Mouse (Mus musculus) stomach, postnatal 0 days (tissue): ENCODE data around the gene Kcnt2. TPM values are rescaled to one million over a fixed set of nuclear protein-coding genes. Genes with fewer than 3 reads are reported as not detected.

Source experiments
- ATAC-seq: fragments of 200-750 bp; cut with Nextera tagmentation; 2 replicates; pipeline ENCODE4 v1.8.0; 2017; ENCODE audit not compliant: low FRiP score, low TSS enrichment
- DNase-seq: peaks from one replicate; pipeline ENCODE4 v3.0.0-alpha.2; 2016; ENCODE audit warnings: low spot score
- H3K27ac ChIP-seq: fragments of 300-500 bp; sonication (generic); replicated peaks from 2 replicates; pipeline ENCODE4 v1.5.1; 2014; ENCODE audit warnings: mild to moderate bottlenecking, control low read depth
- H3K27me3 ChIP-seq: fragments of 300-500 bp; sonication (generic); 2 replicates; pipeline ENCODE4 v1.6.1; 2014; ENCODE audit warnings: low read length; ENCODE audit not compliant: control insufficient read depth, insufficient read depth
- H3K36me3 ChIP-seq: fragments of 300-500 bp; sonication (generic); 2 replicates; pipeline ENCODE4 v1.6.1; 2014; ENCODE audit warnings: low read length, mixed read lengths; ENCODE audit not compliant: control insufficient read depth, insufficient read depth
- H3K4me1 ChIP-seq: fragments of 300-500 bp; sonication (generic); replicated peaks from 2 replicates; pipeline ENCODE4 v1.6.1; 2014; ENCODE audit warnings: antibody characterized with exemption; ENCODE audit not compliant: control insufficient read depth, insufficient read depth
- H3K4me2 ChIP-seq: fragments of 300-500 bp; sonication (generic); replicated peaks from 2 replicates; pipeline ENCODE4 v1.6.1; 2014; ENCODE audit warnings: low read depth, mild to moderate bottlenecking, control low read depth, moderate library complexity
- H3K4me3 ChIP-seq: fragments of 300-500 bp; sonication (generic); 2 replicates; pipeline ENCODE4 v1.5.1; 2014; ENCODE audit warnings: low read depth, low read length, control low read depth
- H3K9ac ChIP-seq: fragments of 300-500 bp; sonication (generic); 2 replicates; pipeline ENCODE4 v1.6.1; 2014; ENCODE audit warnings: mild to moderate bottlenecking, low read length, control low read depth, mixed read lengths
- H3K9me3 ChIP-seq: fragments of 300-500 bp; sonication (generic); 2 replicates; pipeline ENCODE4 v1.6.1; 2016; ENCODE audit warnings: low read length; ENCODE audit not compliant: control insufficient read depth
- CTCF ChIP-seq: IDR thresholded peaks from 2 replicates; pipeline ENCODE4 v1.5.1; 2016; ENCODE audit warnings: antibody characterized with exemption, low read depth, mild to moderate bottlenecking, moderate library complexity
- EP300 ChIP-seq: optimal IDR thresholded peaks from 2 replicates; pipeline ENCODE3; 2016; ENCODE audit warnings: antibody characterized with exemption
- WGBS: fragments of 180-500 bp; shearing (Covaris S2); extraction: QIAGEN DNeasy Blood & Tissue Kit; methylation state at CpG from one replicate; pipeline ENCODE4 v1.1.7; 2014; 5-methylcytosine and 5-hydroxymethylcytosine counted together
- polyA plus RNA-seq: library from polyadenylated mRNA; unstranded; fragments of >200 nt; fragmentation: Nextera tagmentation; extraction: Ambion mirVana; gene quantifications from 2 replicates; pipeline ENCODE4 v1.2.1, GENCODE M21; 2015

Kcnt2 gene
- polyA plus RNA-seq, 1 experiment from 2014 or later: 0.57 TPM

- Histone ChIP-seq H3K9me3 (no peaks in the 10 kb centered on the region), H3K36me3 (no peaks in the 10 kb centered on the region), H3K4me3 (no peak overlapping the region), H3K4me1 (no peaks in the 10 kb centered on the region), H3K27ac (no peak overlapping the region), H3K4me2 (no peak overlapping the region), H3K27me3 (no peaks in the 10 kb centered on the region), H3K9ac (no peak overlapping the region)
- WGBS: 68% methylated on average over 3 of the region's 3 CpGs
- no peak for TF ChIP-seq EP300
- no peak for TF ChIP-seq CTCF
- no peak for DNase-seq
- no peak for ATAC-seq
Measured at GRCm38 (mm10) chr1:140333702-140334101, 87.7 kb downstream of the Kcnt2 start.

DNA sequence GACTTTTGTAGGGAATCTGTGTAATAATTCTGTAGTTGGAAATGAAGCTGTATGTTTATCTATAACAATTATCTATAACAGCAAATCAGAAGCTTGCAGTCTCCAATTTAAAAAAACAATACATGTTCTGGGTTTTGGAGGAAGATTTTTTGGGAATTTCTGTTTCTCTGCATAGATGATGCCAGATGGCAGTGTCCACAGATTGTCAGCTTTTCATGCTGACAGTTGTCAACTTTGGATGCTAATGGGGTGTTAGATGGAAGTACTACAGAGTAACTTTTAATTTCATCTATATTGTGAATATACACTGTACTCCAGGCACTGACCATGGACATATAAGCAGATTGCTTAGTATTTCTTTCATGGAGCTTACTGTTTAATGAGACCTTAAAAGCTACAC, 92.5 kb downstream of the Kcnt2 start:
- TF ChIP-seq EP300 (no peak), CTCF (no peak)

DNA sequence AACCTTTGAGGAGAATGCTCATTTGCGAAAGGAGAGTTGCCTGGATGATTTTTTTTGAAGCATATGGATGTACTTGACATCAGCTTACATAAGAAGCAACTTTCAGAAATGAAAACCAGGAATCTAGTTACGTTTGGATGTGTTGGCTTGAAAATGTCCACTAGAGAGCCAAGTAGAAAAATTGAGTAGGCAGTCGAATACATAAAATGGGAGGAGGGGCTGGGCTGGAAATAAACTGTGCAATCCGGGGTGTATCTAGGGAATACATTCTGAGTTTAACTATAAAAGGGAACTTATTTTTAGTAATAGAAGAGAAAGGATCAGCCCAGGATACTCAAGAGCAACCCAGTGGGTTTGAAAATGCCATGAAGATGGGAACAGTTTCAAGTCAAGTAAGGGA, 93.4 kb downstream of the Kcnt2 start:
- no peaks in the 10 kb centered on the region for H3K9me3 ChIP-seq
- H3K27me3 ChIP-seq: no peaks in the 10 kb centered on the region
- H3K4me2 ChIP-seq: no peak overlapping the region
- no peaks in the 10 kb centered on the region for H3K4me1 ChIP-seq
- no peak overlapping the region for H3K4me3 ChIP-seq
- TF ChIP-seq CTCF (no peak), EP300 (no peak)
- H3K27ac ChIP-seq: no peak overlapping the region
- DNase-seq (no peak), ATAC-seq (no peak)
- no peaks in the 10 kb centered on the region for H3K36me3 ChIP-seq
- no peak overlapping the region for H3K9ac ChIP-seq
- 53% methylated on average over 4 of the region's 4 CpGs for WGBS

More for the DNA sequence above, 92.5 kb downstream of the Kcnt2 start:
- Histone ChIP-seq H3K9me3 (no peaks in the 10 kb centered on the region), H3K4me2 (no peak overlapping the region), H3K4me1 (no peaks in the 10 kb centered on the region), H3K4me3 (no peak overlapping the region), H3K9ac (no peak overlapping the region), H3K27me3 (no peaks in the 10 kb centered on the region), H3K27ac (no peak overlapping the region), H3K36me3 (no peaks in the 10 kb centered on the region)
- ATAC-seq (no peak), DNase-seq (no peak)

DNA sequence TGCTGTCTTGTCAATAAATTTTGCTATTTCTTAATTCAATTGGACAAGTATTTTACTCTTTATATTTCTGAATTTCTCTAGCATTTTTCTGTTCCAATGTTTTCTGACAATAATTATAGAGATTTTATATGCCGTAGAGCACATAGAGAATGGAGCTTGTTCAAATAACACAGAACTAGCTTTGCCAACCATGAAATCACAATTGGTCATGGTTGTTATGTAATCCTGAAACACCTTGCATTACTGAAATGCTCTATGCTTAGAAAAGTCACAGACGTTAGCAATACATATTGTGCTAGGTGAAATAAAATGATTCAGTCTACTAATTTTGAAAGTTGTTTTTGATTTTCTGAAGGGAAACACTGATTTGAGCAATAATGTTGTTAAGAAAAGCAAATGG, 118.8 kb downstream of the Kcnt2 start:
- no peaks in the 10 kb centered on the region for H3K4me1 ChIP-seq
- H3K9me3 ChIP-seq: no peaks in the 10 kb centered on the region
- DNase-seq: no peak
- H3K27ac ChIP-seq: no peak overlapping the region
- H3K9ac ChIP-seq: no peak overlapping the region
- no peak for ATAC-seq
- no peaks in the 10 kb centered on the region for H3K27me3 ChIP-seq
- WGBS: 82% methylated on average over 2 of the region's 2 CpGs
- H3K4me2 ChIP-seq: no peak overlapping the region
- H3K36me3 ChIP-seq: no peaks in the 10 kb centered on the region
- TF ChIP-seq CTCF (no peak), EP300 (no peak)
- H3K4me3 ChIP-seq: no peak overlapping the region

- DNase-seq: no peak
- H3K4me2 ChIP-seq: no peak overlapping the region
- H3K36me3 ChIP-seq: no peaks in the 10 kb centered on the region
- TF ChIP-seq CTCF: no peak
- TF ChIP-seq EP300: no peak
- H3K9ac ChIP-seq: no peak overlapping the region
- no peaks in the 10 kb centered on the region for H3K27me3 ChIP-seq
- H3K4me3 ChIP-seq: no peak overlapping the region
- H3K9me3 ChIP-seq: no peaks in the 10 kb centered on the region
- H3K27ac ChIP-seq: no peak overlapping the region
- ATAC-seq: no peak
- H3K4me1 ChIP-seq: no peaks in the 10 kb centered on the region
- 68% methylated on average over 1 of the region's 1 CpGs for WGBS
Measured at GRCm38 (mm10) chr1:140373532-140373931, 127.6 kb downstream of the Kcnt2 start.

- WGBS: 66% methylated on average over 2 of the region's 2 CpGs
- H3K36me3 ChIP-seq: no peaks in the 10 kb centered on the region
- ATAC-seq (no peak), DNase-seq (no peak)
- no peak for TF ChIP-seq CTCF
- no peak for TF ChIP-seq EP300
- H3K4me2 ChIP-seq: no peak overlapping the region
- no peaks in the 10 kb centered on the region for H3K4me1 ChIP-seq
- no peaks in the 10 kb centered on the region for H3K9me3 ChIP-seq
- no peak overlapping the region for H3K27ac ChIP-seq
- H3K9ac ChIP-seq: no peak overlapping the region
- H3K4me3 ChIP-seq: no peak overlapping the region
- H3K27me3 ChIP-seq: no peaks in the 10 kb centered on the region
Measured at GRCm38 (mm10) chr1:140378791-140379190, 132.8 kb downstream of the Kcnt2 start.
